Mouse (Mus musculus): ENCODE measurements at regions not wholly inside any gene's neighbourhood (a gene's known extent, or its start where the extent isn't known, plus 50 kb on each side); places are given as distances from the start of the nearest gene placed in this dataset.

DNA sequence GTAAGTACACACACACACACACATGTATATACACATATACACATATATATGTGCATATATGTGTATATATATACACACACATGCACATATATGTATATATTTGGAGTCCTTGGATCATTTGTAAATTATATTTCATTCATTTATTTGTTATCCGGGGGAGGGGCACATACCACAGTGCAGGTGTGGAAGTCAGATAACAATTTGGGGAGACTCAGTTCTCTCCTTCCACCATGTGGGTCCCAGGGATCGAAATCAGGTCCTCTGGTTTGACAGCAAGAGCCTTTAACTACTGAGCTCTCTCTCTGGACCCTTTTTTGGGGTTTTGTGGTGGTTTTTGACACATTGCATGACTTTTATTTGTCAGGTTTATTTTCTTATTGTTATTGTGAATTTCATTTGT lies 65.8 kb upstream of the Cecr2 start:
- DNase-seq (no peak), ATAC-seq (no peak)
- Histone ChIP-seq H3K27ac (ENCODE audit: low read depth) (peak overlapping the region; percentile 2; the same call in 1 of the 2 replicates), H3K9ac (replicated peaks) (no peak overlapping the region), H3K4me1 (ENCODE audit: insufficient read depth) (peaks cover 24% of the 10 kb centered on the region), H3K9me3 (ENCODE audit: low read length) (no peaks in the 10 kb centered on the region), H3K4me3 (ENCODE audit: low read depth, low read length) (no peak overlapping the region), H3K36me3 (replicated peaks; ENCODE audit: insufficient read depth, low read length) (no peaks in the 10 kb centered on the region), H3K4me2 (ENCODE audit: low read depth, low read length) (no peak overlapping the region), H3K27me3 (ENCODE audit: insufficient read depth, low read length) (no peaks in the 10 kb centered on the region)
- TF ChIP-seq CTCF (IDR thresholded peaks at IDR 0.05; ENCODE audit: low read depth): no peak
- peak; percentile 87 for TF ChIP-seq EP300 (IDR thresholded peaks at IDR 0.05; ENCODE audit: low read depth)
- WGBS (ENCODE audit: insufficient replicate concordance): 52% methylated on average over 2 of the region's 2 CpGs

GRCm38 (mm10) chr6:120598471-120598870 lies 67.4 kb upstream of the Hdhd5 start:
- Histone ChIP-seq H3K9ac (replicated peaks) (no peak overlapping the region), H3K27ac (ENCODE audit: low read depth) (no peak overlapping the region), H3K27me3 (ENCODE audit: insufficient read depth, low read length) (no peaks in the 10 kb centered on the region), H3K4me3 (ENCODE audit: low read depth, low read length) (no peak overlapping the region), H3K4me2 (ENCODE audit: low read depth, low read length) (no peak overlapping the region), H3K36me3 (replicated peaks; ENCODE audit: insufficient read depth, low read length) (no peaks in the 10 kb centered on the region), H3K4me1 (ENCODE audit: insufficient read depth) (peaks cover 8% of the 10 kb centered on the region; the same call in 1 of the 2 replicates), H3K9me3 (ENCODE audit: low read length) (no peaks in the 10 kb centered on the region)
- TF ChIP-seq EP300 (IDR thresholded peaks at IDR 0.05; ENCODE audit: low read depth) (no peak), CTCF (IDR thresholded peaks at IDR 0.05; ENCODE audit: low read depth) (no peak)
- whole genome bisulfite sequencing (ENCODE audit: insufficient replicate concordance): 86% methylated on average over 2 of the region's 2 CpGs
- no peak for DNase-seq
- no peak for ATAC-seq

- Histone ChIP-seq H3K27ac (ENCODE audit: low read depth) (no peak overlapping the region), H3K9ac (replicated peaks) (no peak overlapping the region), H3K27me3 (ENCODE audit: insufficient read depth, low read length) (no peaks in the 10 kb centered on the region), H3K4me2 (ENCODE audit: low read depth, low read length) (no peak overlapping the region), H3K4me1 (ENCODE audit: insufficient read depth) (peaks cover 11% of the 10 kb centered on the region), H3K4me3 (ENCODE audit: low read depth, low read length) (no peak overlapping the region), H3K9me3 (ENCODE audit: low read length) (no peaks in the 10 kb centered on the region), H3K36me3 (replicated peaks; ENCODE audit: insufficient read depth, low read length) (no peaks in the 10 kb centered on the region)
- TF ChIP-seq CTCF (IDR thresholded peaks at IDR 0.05; ENCODE audit: low read depth) (peak; percentile 41), EP300 (IDR thresholded peaks at IDR 0.05; ENCODE audit: low read depth) (no peak)
- ATAC-seq (no peak), DNase-seq (no peak)
- 50% methylated on average over 3 of the region's 3 CpGs for WGBS (ENCODE audit: insufficient replicate concordance)
These were observed 66.8 kb upstream of the Hdhd5 start for GRCm38 (mm10) chr6:120597887-120598286.

GRCm38 (mm10) chr6:120596717-120597116 lies 65.6 kb upstream of the Hdhd5 start:
- Histone ChIP-seq H3K9ac (replicated peaks) (no peak overlapping the region), H3K27ac (ENCODE audit: low read depth) (no peak overlapping the region), H3K27me3 (ENCODE audit: insufficient read depth, low read length) (no peaks in the 10 kb centered on the region), H3K36me3 (replicated peaks; ENCODE audit: insufficient read depth, low read length) (no peaks in the 10 kb centered on the region), H3K4me3 (ENCODE audit: low read depth, low read length) (no peak overlapping the region), H3K4me1 (ENCODE audit: insufficient read depth) (peaks cover 21% of the 10 kb centered on the region), H3K4me2 (ENCODE audit: low read depth, low read length) (no peak overlapping the region), H3K9me3 (ENCODE audit: low read length) (no peaks in the 10 kb centered on the region)
- DNase-seq: no peak
- no peak for TF ChIP-seq EP300 (IDR thresholded peaks at IDR 0.05; ENCODE audit: low read depth)
- TF ChIP-seq CTCF (IDR thresholded peaks at IDR 0.05; ENCODE audit: low read depth): no peak
- 71% methylated on average over 3 of the region's 3 CpGs for WGBS (ENCODE audit: insufficient replicate concordance)
- ATAC-seq: no peak

DNA sequence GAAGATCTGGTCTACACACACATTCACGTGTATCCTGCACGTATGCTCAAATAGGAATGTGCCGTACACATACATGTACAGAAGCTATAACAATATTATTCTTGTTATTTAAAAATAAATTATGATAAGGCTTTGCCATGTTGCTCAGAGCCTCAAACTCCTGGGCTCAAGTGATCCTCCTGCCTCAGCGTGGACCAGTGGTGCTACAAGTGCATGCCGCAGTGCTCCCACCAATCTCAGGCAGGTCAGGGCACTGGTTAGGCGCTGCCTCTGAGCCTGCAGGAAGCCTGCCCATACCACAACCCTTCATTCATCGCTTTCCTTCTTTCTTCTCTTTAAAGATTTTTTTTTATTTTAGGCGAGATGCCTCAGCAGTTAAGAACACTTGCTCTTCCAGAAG lies 63.3 kb upstream of the Hdhd5 start:
- H3K27me3 ChIP-seq (ENCODE audit: insufficient read depth, low read length): no peaks in the 10 kb centered on the region
- H3K9me3 ChIP-seq (ENCODE audit: low read length): no peaks in the 10 kb centered on the region
- no peak for ATAC-seq
- H3K36me3 ChIP-seq (replicated peaks; ENCODE audit: insufficient read depth, low read length): no peaks in the 10 kb centered on the region
- H3K4me3 ChIP-seq (ENCODE audit: low read depth, low read length): no peak overlapping the region
- WGBS (ENCODE audit: insufficient replicate concordance): 84% methylated on average over 8 of the region's 8 CpGs
- H3K9ac ChIP-seq (replicated peaks): no peak overlapping the region
- TF ChIP-seq CTCF (IDR thresholded peaks at IDR 0.05; ENCODE audit: low read depth) (no peak), EP300 (IDR thresholded peaks at IDR 0.05; ENCODE audit: low read depth) (no peak)
- peaks cover 29% of the 10 kb centered on the region for H3K4me1 ChIP-seq (ENCODE audit: insufficient read depth)
- DNase-seq: no peak
- no peak overlapping the region for H3K27ac ChIP-seq (ENCODE audit: low read depth)
- H3K4me2 ChIP-seq (ENCODE audit: low read depth, low read length): no peak overlapping the region

GRCm38 (mm10) chr6:120592705-120593104 lies 61.6 kb upstream of the Hdhd5 start:
- Histone ChIP-seq H3K9me3 (ENCODE audit: low read length) (no peaks in the 10 kb centered on the region), H3K9ac (replicated peaks) (no peak overlapping the region), H3K36me3 (replicated peaks; ENCODE audit: insufficient read depth, low read length) (no peaks in the 10 kb centered on the region), H3K4me3 (ENCODE audit: low read depth, low read length) (no peak overlapping the region), H3K4me2 (ENCODE audit: low read depth, low read length) (0 out of 2 replicates have a peak overlapping the region, but pooled peaks have one; percentile 45), H3K27ac (ENCODE audit: low read depth) (peak overlapping the region; percentile 69), H3K27me3 (ENCODE audit: insufficient read depth, low read length) (no peaks in the 10 kb centered on the region), H3K4me1 (ENCODE audit: insufficient read depth) (peaks cover 40% of the 10 kb centered on the region)
- DNase-seq: no peak
- ATAC-seq: no peak
- 58% methylated on average over 7 of the region's 7 CpGs for WGBS (ENCODE audit: insufficient replicate concordance)
- TF ChIP-seq EP300 (IDR thresholded peaks at IDR 0.05; ENCODE audit: low read depth) (no peak), CTCF (IDR thresholded peaks at IDR 0.05; ENCODE audit: low read depth) (no peak)
